Mouse (Mus musculus) brown adipose tissue, adult 24 weeks (tissue): ENCODE measurements around the gene Il10ra. TPM values are rescaled to one million over a fixed set of nuclear protein-coding genes. Genes with fewer than 3 reads are reported as not detected.
A peak's percentile ranks its signal among the peaks of the same experiment; 100 is the strongest.

Experiments
- H3K27ac ChIP-seq: fragments of 200-500 bp; replicated peaks from 2 replicates; pipeline ENCODE4 v1.5.1; 2012; ENCODE audit warnings: low read depth, mild to moderate bottlenecking, low read length
- H3K4me1 ChIP-seq: fragments of 200-500 bp; 2 replicates; pipeline ENCODE4 v1.6.1; 2012; ENCODE audit warnings: low read length, mixed read lengths; ENCODE audit not compliant: control insufficient read depth, insufficient read depth, insufficient read length
- H3K4me3 ChIP-seq: fragments of 200-500 bp; 2 replicates; pipeline ENCODE4 v1.5.1; 2012; ENCODE audit warnings: low read depth, mild to moderate bottlenecking, low read length, moderate library complexity; ENCODE audit not compliant: insufficient read depth
- polyA plus RNA-seq: library from polyadenylated mRNA; stranded (reverse); fragments of >200 nt; gene quantifications from 2 replicates; pipeline ENCODE4 v1.2.4, GENCODE M21; 2012; ENCODE audit not compliant: missing spikeins, insufficient read depth, insufficient read length

Il10ra gene
- polyA plus RNA-seq, 1 experiment = 1.8 TPM

- no peaks in the 10 kb centered on the region for H3K4me1 ChIP-seq
- peak overlapping the region; percentile 61 for H3K27ac ChIP-seq
These were observed 5.7 kb upstream of the Il10ra start for GRCm38 (mm10) chr9:45274635-45275034.

GRCm38 (mm10) chr9:45274218-45274617 lies 5.3 kb upstream of the Il10ra start:
- Histone ChIP-seq H3K4me3 (no peak overlapping the region), H3K27ac (peak overlapping the region; percentile 38; the same call in 1 of the 2 replicates), H3K4me1 (no peaks in the 10 kb centered on the region)

More at GRCm38 (mm10) chr9:45274635-45275034, 5.7 kb upstream of the Il10ra start:
- H3K4me3 ChIP-seq = no peak overlapping the region

- Histone ChIP-seq H3K4me1 (no peaks in the 10 kb centered on the region), H3K4me3 (no peak overlapping the region)
These were observed 3.3 kb upstream of the Il10ra start for GRCm38 (mm10) chr9:45272213-45272612.

GRCm38 (mm10) chr9:45268079-45268478 lies 870 bp downstream of the Il10ra start:
- H3K27ac ChIP-seq = peak overlapping the region; percentile 84

More at GRCm38 (mm10) chr9:45272213-45272612, 3.3 kb upstream of the Il10ra start:
- peak overlapping the region; percentile 44; the same call in 1 of the 2 replicates for H3K27ac ChIP-seq

GRCm38 (mm10) chr9:45267099-45267498 lies 1.9 kb downstream of the Il10ra start:
- H3K4me3 ChIP-seq = peak overlapping the region; percentile 64
- no peaks in the 10 kb centered on the region for H3K4me1 ChIP-seq
- H3K27ac ChIP-seq = peak overlapping the region; percentile 84

More at GRCm38 (mm10) chr9:45268079-45268478, 870 bp downstream of the Il10ra start:
- Histone ChIP-seq H3K4me3 (peak overlapping the region; percentile 64), H3K4me1 (no peaks in the 10 kb centered on the region)

- no peaks in the 10 kb centered on the region for H3K4me1 ChIP-seq
- no peak overlapping the region for H3K4me3 ChIP-seq
- H3K27ac ChIP-seq = no peak overlapping the region
These were observed 7.1 kb downstream of the Il10ra start for GRCm38 (mm10) chr9:45261872-45262271.

GRCm38 (mm10) chr9:45261466-45261865 lies 7.5 kb downstream of the Il10ra start:
- Histone ChIP-seq H3K4me1 (no peaks in the 10 kb centered on the region), H3K27ac (no peak overlapping the region), H3K4me3 (no peak overlapping the region)

GRCm38 (mm10) chr9:45259065-45259464 lies 9.9 kb downstream of the Il10ra start:
- no peaks in the 10 kb centered on the region for H3K4me1 ChIP-seq
- H3K27ac ChIP-seq = no peak overlapping the region
- no peak overlapping the region for H3K4me3 ChIP-seq

GRCm38 (mm10) chr9:45255967-45256366 lies 13.0 kb downstream of the Il10ra start:
- Histone ChIP-seq H3K4me3 (no peak overlapping the region), H3K4me1 (no peaks in the 10 kb centered on the region), H3K27ac (no peak overlapping the region)

GRCm38 (mm10) chr9:45255431-45255830 lies 13.5 kb downstream of the Il10ra start:
- Histone ChIP-seq H3K4me1 (no peaks in the 10 kb centered on the region), H3K4me3 (no peak overlapping the region), H3K27ac (no peak overlapping the region)

GRCm38 (mm10) chr9:45254605-45255004 lies 14.3 kb downstream of the Il10ra start:
- no peak overlapping the region for H3K27ac ChIP-seq
- no peak overlapping the region for H3K4me3 ChIP-seq
- H3K4me1 ChIP-seq = no peaks in the 10 kb centered on the region

GRCm38 (mm10) chr9:45254021-45254420 lies 14.9 kb downstream of the Il10ra start:
- Histone ChIP-seq H3K27ac (no peak overlapping the region), H3K4me3 (no peak overlapping the region), H3K4me1 (no peaks in the 10 kb centered on the region)

- H3K27ac ChIP-seq = peak overlapping the region; percentile 55
- H3K4me3 ChIP-seq = no peak overlapping the region
These were observed 16.6 kb downstream of the Il10ra start for GRCm38 (mm10) chr9:45252395-45252794.

GRCm38 (mm10) chr9:45251990-45252389 lies 17.0 kb downstream of the Il10ra start:
- Histone ChIP-seq H3K4me3 (no peak overlapping the region), H3K27ac (peak overlapping the region; percentile 50)

More at GRCm38 (mm10) chr9:45252395-45252794, 16.6 kb downstream of the Il10ra start:
- H3K4me1 ChIP-seq = peaks cover 3% of the 10 kb centered on the region; the same call in 1 of the 2 replicates

GRCm38 (mm10) chr9:45251281-45251680 lies 17.7 kb downstream of the Il10ra start:
- no peak overlapping the region for H3K27ac ChIP-seq
- H3K4me3 ChIP-seq = no peak overlapping the region
- peaks cover 3% of the 10 kb centered on the region; the same call in 1 of the 2 replicates for H3K4me1 ChIP-seq

More at GRCm38 (mm10) chr9:45251990-45252389, 17.0 kb downstream of the Il10ra start:
- H3K4me1 ChIP-seq = peaks cover 3% of the 10 kb centered on the region; the same call in 1 of the 2 replicates

GRCm38 (mm10) chr9:45250306-45250705 lies 18.6 kb downstream of the Il10ra start:
- Histone ChIP-seq H3K4me1 (peaks cover 3% of the 10 kb centered on the region; the same call in 1 of the 2 replicates), H3K27ac (0 out of 2 replicates have a peak overlapping the region, but pooled peaks have one; percentile 6), H3K4me3 (no peak overlapping the region)
